Mouse (Mus musculus): ENCODE results near the gene Akirin1. TPM values are rescaled to one million over a fixed set of nuclear protein-coding genes. Genes with fewer than 3 reads are reported as not detected.

The Akirin1 gene
- polyA plus RNA-seq, 1 experiment from 2014 or later, result 48.2 TPM

GRCm38 (mm10) chr4:123749484-123750130, 538 bp downstream of the Akirin1 start:
- Histone ChIP-seq H3K4me3 (replicated peaks) (peak overlapping the region; percentile 99), H3K9ac (peak overlapping the region; percentile 92), H3K27me3 (replicated peaks) (no peaks in the 10 kb centered on the region), H3K9me3 (no peaks in the 10 kb centered on the region), H3K36me3 (no peaks in the 10 kb centered on the region), H3K27ac (peak overlapping the region; percentile 85), H3K4me1 (peaks cover 11% of the 10 kb centered on the region), H3K4me2 (peak overlapping the region; percentile 86)
- peak; percentile 80 for ATAC-seq (ENCODE audit: insufficient read depth, low FRiP score, low read depth)
- WGBS, result under 1% methylated on average over 53 of the region's 55 CpGs

DNA sequence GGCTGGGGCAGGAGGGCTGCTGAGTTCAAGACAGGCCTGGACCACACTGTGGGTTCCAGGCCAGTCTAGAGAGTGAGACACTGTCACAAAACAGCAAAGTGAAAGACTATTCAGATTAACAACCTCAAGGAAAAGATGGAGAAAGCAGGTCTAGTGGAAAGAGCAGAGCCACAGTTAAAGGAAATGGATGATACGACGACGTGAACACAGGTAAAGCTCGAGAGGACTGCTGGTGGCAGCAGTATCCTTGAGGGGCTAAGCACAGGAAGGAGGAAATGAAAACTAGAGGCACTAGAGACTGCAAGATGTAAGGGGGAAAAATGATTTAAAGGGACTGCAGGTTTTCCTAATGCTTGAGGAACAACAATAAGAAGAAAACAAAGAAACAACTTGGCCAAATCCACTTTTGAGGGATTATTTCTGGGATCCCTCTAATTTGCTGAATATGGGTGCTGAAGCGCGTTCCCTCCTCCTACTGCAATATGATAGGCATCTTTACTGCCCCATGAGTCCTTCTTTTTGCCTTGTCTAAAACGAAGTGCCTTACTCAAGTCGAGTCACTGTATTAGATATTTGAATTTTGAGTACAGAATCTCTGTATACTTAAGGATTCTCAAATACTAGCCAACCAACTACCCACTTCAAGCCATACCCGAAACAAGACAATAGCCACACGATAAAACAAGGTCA, 1.3 kb downstream of the Akirin1 start:
- peak overlapping the region; percentile 99 for H3K4me3 ChIP-seq (replicated peaks)

DNA sequence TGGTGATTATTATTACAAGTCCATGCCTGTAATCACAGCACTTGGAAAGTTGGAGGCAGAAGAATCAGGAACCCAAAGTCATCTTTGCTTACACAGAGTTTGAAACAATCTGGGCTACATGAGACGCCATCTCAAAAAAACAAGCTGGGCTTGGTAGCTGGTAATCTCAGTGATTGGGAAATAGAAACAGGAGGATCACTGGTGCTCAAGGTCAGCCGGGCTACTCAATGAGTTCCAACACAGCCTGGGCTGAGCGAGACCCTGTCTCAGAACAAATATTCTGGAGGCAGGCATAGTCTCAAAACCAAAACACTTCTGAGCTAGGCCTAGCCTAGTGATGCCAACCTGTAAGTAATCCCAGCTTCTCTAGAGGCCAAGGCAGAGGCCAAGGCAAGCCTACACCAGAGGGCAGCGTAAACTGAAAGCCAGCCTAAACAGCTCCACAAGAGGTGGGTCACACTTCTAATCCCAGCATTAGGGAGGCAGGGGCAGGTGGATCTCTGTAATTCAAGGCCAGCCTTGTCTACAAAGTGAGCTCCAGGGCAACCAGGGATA, 4.8 kb downstream of the Akirin1 start:
- H3K4me3 ChIP-seq (replicated peaks), result no peak overlapping the region
- no peak overlapping the region for H3K27ac ChIP-seq
- no peaks in the 10 kb centered on the region for H3K9me3 ChIP-seq
- no peak overlapping the region for H3K9ac ChIP-seq
- no peak overlapping the region for H3K4me2 ChIP-seq
- peaks cover 11% of the 10 kb centered on the region for H3K4me1 ChIP-seq
- 91% methylated on average over 4 of the region's 4 CpGs for WGBS
- ATAC-seq (ENCODE audit: insufficient read depth, low FRiP score, low read depth), result no peak
- H3K27me3 ChIP-seq (replicated peaks), result no peaks in the 10 kb centered on the region
- peaks cover 11% of the 10 kb centered on the region; the same call in 1 of the 2 replicates for H3K36me3 ChIP-seq

More for the DNA sequence above, 1.3 kb downstream of the Akirin1 start:
- peak overlapping the region; percentile 85; the same call in 1 of the 2 replicates for H3K27ac ChIP-seq
- no peak for ATAC-seq (ENCODE audit: insufficient read depth, low FRiP score, low read depth)
- no peaks in the 10 kb centered on the region for H3K36me3 ChIP-seq
- H3K27me3 ChIP-seq (replicated peaks), result no peaks in the 10 kb centered on the region
- H3K4me2 ChIP-seq, result peak overlapping the region; percentile 86
- peaks cover 11% of the 10 kb centered on the region for H3K4me1 ChIP-seq
- H3K9ac ChIP-seq, result no peak overlapping the region
- no peaks in the 10 kb centered on the region for H3K9me3 ChIP-seq
- WGBS, result 10% methylated on average over 10 of the region's 10 CpGs

- 77% methylated on average over 1 of the region's 1 CpGs for WGBS
- no peak overlapping the region for H3K27ac ChIP-seq
- ATAC-seq (ENCODE audit: insufficient read depth, low FRiP score, low read depth), result no peak
- H3K4me1 ChIP-seq, result no peaks in the 10 kb centered on the region
- H3K27me3 ChIP-seq (replicated peaks), result no peaks in the 10 kb centered on the region
- H3K4me2 ChIP-seq, result no peak overlapping the region
- H3K36me3 ChIP-seq, result peaks cover 22% of the 10 kb centered on the region
- H3K9me3 ChIP-seq, result no peaks in the 10 kb centered on the region
- no peak overlapping the region for H3K9ac ChIP-seq
- H3K4me3 ChIP-seq (replicated peaks), result no peak overlapping the region
These were observed 7.3 kb downstream of the Akirin1 start for GRCm38 (mm10) chr4:123742891-123743290.

DNA sequence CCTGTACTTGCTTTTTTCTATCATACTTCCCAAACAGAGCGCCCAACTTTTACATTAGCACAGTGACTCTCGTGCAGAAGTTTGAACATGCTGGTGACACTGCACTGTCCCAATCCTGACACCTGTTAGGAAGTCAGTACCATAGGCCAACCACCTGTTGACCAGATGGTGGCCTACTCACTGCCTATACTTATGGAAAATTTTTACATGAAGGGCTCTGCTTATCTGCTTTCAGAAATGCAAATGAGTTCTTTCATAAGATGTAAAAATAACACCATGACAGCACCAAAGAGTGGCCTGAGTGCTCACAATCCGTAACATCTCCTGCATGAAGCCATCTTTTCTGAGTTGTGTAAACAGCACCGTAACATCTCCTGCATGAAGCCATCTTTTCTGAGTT, 11.4 kb downstream of the Akirin1 start:
- H3K27me3 ChIP-seq (replicated peaks), result no peaks in the 10 kb centered on the region
- H3K9me3 ChIP-seq, result no peaks in the 10 kb centered on the region
- H3K4me2 ChIP-seq, result no peak overlapping the region
- H3K9ac ChIP-seq, result no peak overlapping the region
- H3K4me3 ChIP-seq (replicated peaks), result no peak overlapping the region
- H3K36me3 ChIP-seq, result peaks cover 30% of the 10 kb centered on the region
- H3K4me1 ChIP-seq, result no peaks in the 10 kb centered on the region
- ATAC-seq (ENCODE audit: insufficient read depth, low FRiP score, low read depth), result no peak
- 93% methylated on average over 4 of the region's 4 CpGs for WGBS
- H3K27ac ChIP-seq, result no peak overlapping the region

DNA sequence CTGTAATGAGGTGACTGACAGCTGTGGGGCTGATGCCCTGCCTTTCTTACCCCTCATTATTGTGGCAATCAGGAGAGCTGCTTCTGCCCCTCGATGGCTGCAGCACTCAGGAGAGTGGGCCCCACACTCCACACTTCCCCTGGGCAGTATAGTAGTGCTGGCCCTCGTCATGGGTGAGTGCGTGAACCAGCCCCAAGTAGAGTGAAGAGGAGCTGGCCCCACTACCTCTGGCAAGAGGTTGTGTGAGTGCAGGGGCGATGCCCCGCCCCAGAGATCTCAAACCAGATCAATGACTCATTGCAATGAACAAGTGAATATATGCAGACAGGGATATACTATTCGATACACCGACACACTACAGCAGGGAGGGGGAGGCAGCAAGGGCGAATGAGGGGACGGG, 16.6 kb downstream of the Akirin1 start:
- no peak overlapping the region for H3K4me3 ChIP-seq (replicated peaks)
- H3K27me3 ChIP-seq (replicated peaks), result no peaks in the 10 kb centered on the region
- H3K27ac ChIP-seq, result no peak overlapping the region
- no peaks in the 10 kb centered on the region for H3K9me3 ChIP-seq
- H3K36me3 ChIP-seq, result peaks cover 18% of the 10 kb centered on the region
- no peak overlapping the region for H3K9ac ChIP-seq
- WGBS, result 92% methylated on average over 9 of the region's 9 CpGs
- no peaks in the 10 kb centered on the region for H3K4me1 ChIP-seq
- no peak overlapping the region for H3K4me2 ChIP-seq
- no peak for ATAC-seq (ENCODE audit: insufficient read depth, low FRiP score, low read depth)

DNA sequence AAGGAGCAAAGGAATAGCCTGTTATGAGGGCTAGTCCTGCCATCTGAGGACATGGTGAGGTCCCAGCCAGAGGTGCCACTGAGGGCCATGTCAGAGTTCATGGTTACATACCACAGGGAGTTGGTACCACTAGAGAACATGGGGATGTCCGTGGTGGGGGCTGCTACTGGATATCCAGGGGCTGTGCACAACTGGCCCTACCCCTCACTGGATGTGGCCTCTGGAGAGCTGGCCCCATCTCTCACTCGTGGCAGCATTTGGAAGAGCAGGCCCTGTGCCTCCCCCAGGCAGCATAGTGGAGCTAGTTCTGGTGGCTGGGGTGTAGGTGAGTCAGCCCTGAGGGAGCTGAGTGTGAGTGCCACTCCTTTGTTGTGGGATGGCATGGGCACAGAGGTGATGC, 17.2 kb downstream of the Akirin1 start:
- no peak overlapping the region for H3K4me2 ChIP-seq
- H3K36me3 ChIP-seq, result peaks cover 12% of the 10 kb centered on the region
- no peak overlapping the region for H3K9ac ChIP-seq
- H3K4me1 ChIP-seq, result no peaks in the 10 kb centered on the region
- H3K4me3 ChIP-seq (replicated peaks), result no peak overlapping the region
- no peaks in the 10 kb centered on the region for H3K9me3 ChIP-seq
- no peak for ATAC-seq (ENCODE audit: insufficient read depth, low FRiP score, low read depth)
- 79% methylated on average over 2 of the region's 2 CpGs for WGBS
- no peak overlapping the region for H3K27ac ChIP-seq
- H3K27me3 ChIP-seq (replicated peaks), result no peaks in the 10 kb centered on the region

DNA sequence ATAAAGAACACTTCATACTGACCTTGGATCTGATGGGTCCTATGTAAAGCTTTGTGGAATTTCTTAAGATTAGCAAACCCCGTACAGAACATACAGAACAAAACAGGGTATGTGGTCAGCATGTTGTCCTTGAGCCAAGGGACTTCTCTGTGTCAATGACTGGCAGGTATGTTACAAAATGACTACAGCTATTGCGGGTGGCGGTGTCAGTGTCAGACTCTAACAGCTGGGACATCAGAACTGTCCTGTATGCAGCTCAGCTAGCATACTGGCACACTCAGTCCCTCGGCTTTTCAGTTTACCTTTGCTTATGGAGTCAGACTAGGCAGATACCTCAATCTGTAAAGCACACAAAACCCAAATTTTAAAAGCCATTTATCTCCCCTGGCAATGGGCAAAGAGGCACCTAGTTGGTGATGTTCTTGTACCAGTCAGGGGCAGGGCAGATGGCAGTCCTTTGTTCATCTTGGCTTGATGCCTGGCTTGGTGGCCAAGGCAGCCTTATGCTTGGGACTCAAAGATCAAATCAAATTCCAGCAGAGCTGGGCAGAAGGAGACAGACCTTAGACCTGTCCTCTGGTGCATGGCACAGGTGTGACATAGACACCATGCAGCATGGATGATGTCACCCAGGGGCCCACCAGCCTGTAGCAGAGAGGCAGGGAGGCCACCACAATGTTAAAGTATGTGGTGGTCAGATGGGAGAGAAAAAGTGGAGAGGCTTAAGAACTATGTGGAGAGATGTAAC, 17.8 kb downstream of the Akirin1 start:
- Histone ChIP-seq H3K9me3 (no peaks in the 10 kb centered on the region), H3K27me3 (replicated peaks) (no peaks in the 10 kb centered on the region), H3K9ac (no peak overlapping the region), H3K27ac (no peak overlapping the region), H3K4me1 (no peaks in the 10 kb centered on the region), H3K4me3 (replicated peaks) (no peak overlapping the region), H3K4me2 (no peak overlapping the region), H3K36me3 (peaks cover 9% of the 10 kb centered on the region)
- WGBS, result 91% methylated on average over 4 of the region's 4 CpGs
- ATAC-seq (ENCODE audit: insufficient read depth, low FRiP score, low read depth), result no peak

GRCm38 (mm10) chr4:123721761-123722160, 28.4 kb downstream of the Akirin1 start:
- Histone ChIP-seq H3K27me3 (replicated peaks) (no peaks in the 10 kb centered on the region), H3K9ac (no peak overlapping the region), H3K9me3 (no peaks in the 10 kb centered on the region), H3K4me3 (replicated peaks) (no peak overlapping the region), H3K36me3 (no peaks in the 10 kb centered on the region), H3K4me1 (no peaks in the 10 kb centered on the region; the same call in 1 of the 2 replicates), H3K27ac (no peak overlapping the region), H3K4me2 (no peak overlapping the region)
- ATAC-seq (ENCODE audit: insufficient read depth, low FRiP score, low read depth), result no peak
- 88% methylated on average over 4 of the region's 4 CpGs for WGBS

- Histone ChIP-seq H3K4me1 (no peaks in the 10 kb centered on the region; the same call in 1 of the 2 replicates), H3K27ac (no peak overlapping the region), H3K9me3 (no peaks in the 10 kb centered on the region), H3K27me3 (replicated peaks) (no peaks in the 10 kb centered on the region), H3K4me2 (peak overlapping the region; percentile 64), H3K9ac (peak overlapping the region; percentile 24; the same call in 1 of the 2 replicates), H3K4me3 (replicated peaks) (peak overlapping the region; percentile 60), H3K36me3 (peaks cover 13% of the 10 kb centered on the region; the same call in 1 of the 2 replicates)
- no peak for ATAC-seq (ENCODE audit: insufficient read depth, low FRiP score, low read depth)
- 24% methylated on average over 7 of the region's 7 CpGs for WGBS
These were observed 31.7 kb downstream of the Akirin1 start for GRCm38 (mm10) chr4:123718434-123718780.

- H3K27me3 ChIP-seq (replicated peaks), result no peaks in the 10 kb centered on the region
- peak; percentile 99 for ATAC-seq (ENCODE audit: insufficient read depth, low FRiP score, low read depth)
- WGBS, result under 1% methylated on average over 39 of the region's 40 CpGs
- H3K9me3 ChIP-seq, result no peaks in the 10 kb centered on the region
- no peaks in the 10 kb centered on the region; the same call in 1 of the 2 replicates for H3K4me1 ChIP-seq
- peak within 1 kb of the TSS; percentile 2; the same call in 1 of the 2 replicates for H3K27ac ChIP-seq
- H3K4me3 ChIP-seq (replicated peaks), result peak within 1 kb of the TSS; percentile 60
- peak within 1 kb of the TSS; percentile 64 for H3K4me2 ChIP-seq
- peak within 1 kb of the TSS; percentile 65 for H3K9ac ChIP-seq
- peaks cover 13% of the 10 kb centered on the region; the same call in 1 of the 2 replicates for H3K36me3 ChIP-seq
These were observed 32.3 kb downstream of the Akirin1 start, which contains the start of gene Ndufs5 for GRCm38 (mm10) chr4:123717574-123718433. Ndufs5 (minus strand) TSS chr4:123718202.
